ENCODE assay signal across 25 mouse cellular contexts in the genomic region with DNA sequence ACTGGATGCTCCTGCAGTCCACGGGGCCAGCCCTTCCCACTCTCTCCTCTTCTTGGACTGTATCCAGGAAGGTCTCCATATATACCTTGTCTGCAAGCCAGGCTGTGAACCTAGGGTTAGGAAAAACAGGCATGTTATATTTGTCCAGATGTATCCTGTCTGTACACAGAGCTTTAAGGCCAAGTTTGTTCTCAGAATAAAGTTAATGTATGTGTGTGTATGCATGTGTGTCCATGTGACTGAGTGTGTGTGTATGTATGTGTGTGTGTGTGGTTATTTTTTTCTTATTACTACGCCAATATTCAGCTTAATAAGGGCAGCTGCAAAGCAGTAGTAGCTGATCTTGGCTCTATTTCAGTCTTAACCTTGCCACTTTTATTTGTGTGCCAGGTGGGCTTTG.
DNase-seq lines count a peak whose midpoint lies in the region; ATAC-seq and TF ChIP-seq lines count a peak whose summit lies in the region.
"Had no signal": no experiment of that assay in that cellular context is flagged by ENCODE, and none has a peak within 500 bp of the region (broad histone marks: within the 10 kb centered on the region; RNA-seq: fewer than 3 reads in every experiment).

No protein-coding gene starts in this region.

- H3K4me3 ChIP-seq in heart, embryonic 12.5 days = no peak overlapping the region
- H3K4me3 ChIP-seq in intestine, embryonic 16.5 days (ENCODE audit: low read length) = no peak overlapping the region
- H3K4me3 ChIP-seq in intestine, embryonic 15.5 days (replicated peaks) = no peak overlapping the region
- no peak overlapping the region for H3K4me3 ChIP-seq in lung, embryonic 15.5 days
- no peak overlapping the region for H3K4me3 ChIP-seq in limb, embryonic 14.5 days (replicated peaks; ENCODE audit: low read length)
- H3K4me3 ChIP-seq: forebrain, embryonic 10.5 days; forebrain, embryonic 13.5 days; gastrocnemius, adult 2 months; heart, embryonic 10.5 days; hindbrain, embryonic 10.5 days; hindbrain, embryonic 13.5 days had no signal

- WGBS in heart, embryonic 12.5 days = 58% methylated on average over 2 of the region's 2 CpGs
- 43% methylated on average over 2 of the region's 2 CpGs for WGBS in intestine, embryonic 16.5 days
- 36% methylated on average over 2 of the region's 2 CpGs for WGBS in intestine, embryonic 15.5 days
- 32% methylated on average over 2 of the region's 2 CpGs for WGBS in lung, embryonic 15.5 days
- WGBS in limb, embryonic 14.5 days = 25% methylated on average over 2 of the region's 2 CpGs

- no peak overlapping the region for H3K4me2 ChIP-seq in heart, embryonic 12.5 days
- no peak overlapping the region for H3K4me2 ChIP-seq in intestine, embryonic 16.5 days (ENCODE audit: low read depth, low read length)
- no peak overlapping the region for H3K4me2 ChIP-seq in intestine, embryonic 15.5 days (replicated peaks)
- H3K4me2 ChIP-seq in lung, embryonic 15.5 days = no peak overlapping the region
- H3K4me2 ChIP-seq in limb, embryonic 14.5 days (replicated peaks; ENCODE audit: low read depth, low read length, severe bottlenecking) = no peak overlapping the region
- H3K4me2 ChIP-seq: forebrain, embryonic 13.5 days; hindbrain, embryonic 13.5 days had no signal

- no peak overlapping the region for H3K27ac ChIP-seq in heart, embryonic 12.5 days (ENCODE audit: poor library complexity, severe bottlenecking)
- no peak overlapping the region for H3K27ac ChIP-seq in intestine, embryonic 16.5 days (ENCODE audit: low read length)
- no peak overlapping the region for H3K27ac ChIP-seq in intestine, embryonic 15.5 days
- H3K27ac ChIP-seq in lung, embryonic 15.5 days = no peak overlapping the region
- H3K27ac ChIP-seq in limb, embryonic 14.5 days (replicated peaks; ENCODE audit: low read depth, low read length) = no peak overlapping the region
- H3K27ac ChIP-seq: forebrain, embryonic 10.5 days; forebrain, embryonic 13.5 days; gastrocnemius, adult 2 months; heart, embryonic 10.5 days; hindbrain, embryonic 10.5 days; hindbrain, embryonic 13.5 days had no signal

- H3K27me3 ChIP-seq in heart, embryonic 12.5 days (replicated peaks) = no peaks in the 10 kb centered on the region
- no peaks in the 10 kb centered on the region for H3K27me3 ChIP-seq in intestine, embryonic 16.5 days (replicated peaks; ENCODE audit: control insufficient read depth, insufficient read depth, low read length)
- no peaks in the 10 kb centered on the region for H3K27me3 ChIP-seq in intestine, embryonic 15.5 days (replicated peaks)
- H3K27me3 ChIP-seq in lung, embryonic 15.5 days = no peaks in the 10 kb centered on the region
- H3K27me3 ChIP-seq in limb, embryonic 14.5 days (ENCODE audit: control insufficient read depth, insufficient read depth, low read length) = no peaks in the 10 kb centered on the region
- H3K27me3 ChIP-seq: forebrain, embryonic 13.5 days; hindbrain, embryonic 13.5 days had no signal

- no peaks in the 10 kb centered on the region for H3K4me1 ChIP-seq in heart, embryonic 12.5 days (replicated peaks)
- H3K4me1 ChIP-seq in intestine, embryonic 16.5 days (ENCODE audit: control insufficient read depth, insufficient read depth, low read length) = no peaks in the 10 kb centered on the region
- no peaks in the 10 kb centered on the region for H3K4me1 ChIP-seq in intestine, embryonic 15.5 days (replicated peaks)
- H3K4me1 ChIP-seq in lung, embryonic 15.5 days = no peaks in the 10 kb centered on the region
- peaks cover 10% of the 10 kb centered on the region; the same call in 1 of the 2 replicates for H3K4me1 ChIP-seq in limb, embryonic 14.5 days (ENCODE audit: control insufficient read depth, insufficient read depth, low read length)
- H3K4me1 ChIP-seq: forebrain, embryonic 10.5 days; forebrain, embryonic 13.5 days; heart, embryonic 10.5 days; hindbrain, embryonic 10.5 days; hindbrain, embryonic 13.5 days had no signal

- no peaks in the 10 kb centered on the region for H3K36me3 ChIP-seq in heart, embryonic 12.5 days
- H3K36me3 ChIP-seq in intestine, embryonic 16.5 days (ENCODE audit: control insufficient read depth, insufficient read depth, low read length) = no peaks in the 10 kb centered on the region
- H3K36me3 ChIP-seq in intestine, embryonic 15.5 days = no peaks in the 10 kb centered on the region
- no peaks in the 10 kb centered on the region for H3K36me3 ChIP-seq in lung, embryonic 15.5 days
- H3K36me3 ChIP-seq in limb, embryonic 14.5 days (ENCODE audit: control insufficient read depth, insufficient read depth, low read length) = no peaks in the 10 kb centered on the region
- H3K36me3 ChIP-seq: forebrain, embryonic 10.5 days; heart, embryonic 10.5 days; hindbrain, embryonic 10.5 days; hindbrain, embryonic 13.5 days had no signal

- no peak overlapping the region for H3K9ac ChIP-seq in heart, embryonic 12.5 days
- H3K9ac ChIP-seq in intestine, embryonic 16.5 days (ENCODE audit: low read depth, low read length) = no peak overlapping the region
- H3K9ac ChIP-seq in intestine, embryonic 15.5 days = no peak overlapping the region
- no peak overlapping the region for H3K9ac ChIP-seq in lung, embryonic 15.5 days
- no peak overlapping the region for H3K9ac ChIP-seq in limb, embryonic 14.5 days (ENCODE audit: low read depth, low read length, severe bottlenecking)
- H3K9ac ChIP-seq: forebrain, embryonic 13.5 days; hindbrain, embryonic 13.5 days had no signal

- ATAC-seq in heart, embryonic 12.5 days (ENCODE audit: insufficient number of reproducible peaks, low FRiP score) = no peak
- ATAC-seq in intestine, embryonic 16.5 days = 0 out of 2 replicates have a peak, but pooled peaks have one; percentile 28
- ATAC-seq in intestine, embryonic 15.5 days = no peak; the same call in 1 of the 2 replicates
- ATAC-seq in lung, embryonic 15.5 days (ENCODE audit: borderline replicate concordance, extremely low read depth, low FRiP score, low TSS enrichment) = peak; percentile 42; the same call in 1 of the 2 replicates
- ATAC-seq in limb, embryonic 14.5 days (ENCODE audit: low FRiP score, low read depth) = peak; percentile 55; the same call in 1 of the 2 replicates
- ATAC-seq: forebrain, embryonic 13.5 days; forebrain, embryonic 16.5 days; hindbrain, embryonic 16.5 days had no signal

- no peaks in the 10 kb centered on the region for H3K9me3 ChIP-seq in heart, embryonic 12.5 days (replicated peaks)
- no peaks in the 10 kb centered on the region for H3K9me3 ChIP-seq in intestine, embryonic 16.5 days (ENCODE audit: control insufficient read depth, low read length)
- H3K9me3 ChIP-seq in intestine, embryonic 15.5 days = no peaks in the 10 kb centered on the region
- no peaks in the 10 kb centered on the region for H3K9me3 ChIP-seq in lung, embryonic 15.5 days
- H3K9me3 ChIP-seq in limb, embryonic 14.5 days (ENCODE audit: control insufficient read depth, low read length) = no peaks in the 10 kb centered on the region
- H3K9me3 ChIP-seq: forebrain, embryonic 10.5 days; forebrain, embryonic 13.5 days; heart, embryonic 10.5 days; hindbrain, embryonic 10.5 days; hindbrain, embryonic 13.5 days had no signal

- peak; percentile 51 for DNase-seq in heart, adult 11 months
- no peak for DNase-seq in lung, adult 18-20 months
- DNase-seq in limb, embryonic 14.5 days (ENCODE audit: low spot score) = peak; percentile 64
- no peak for DNase-seq in kidney, adult 8-10 months
- DNase-seq: adrenal gland, postnatal 10 days; adrenal gland, postnatal 36 days; cerebellum, adult 18-20 months; cerebellum, adult 9-10 months; cerebellum, postnatal 14 days; gastrocnemius, adult 2 months; gastrocnemius, postnatal 14 days; heart, adult 18-20 months; heart, postnatal 10 days; heart, postnatal 36 days had no signal

- no peak for TF ChIP-seq POLR2A in limb, embryonic 14.5 days (IDR thresholded peaks at IDR 0.05; ENCODE audit: borderline replicate concordance, extremely low read depth, insufficient read depth, insufficient read length)

Comparison
In these comparisons a context has a peak if more than half of its experiments do, and no peak if none do; other contexts are left out.
1. ATAC-seq: peak in intestine, embryonic 16.5 days (single experiment), lung, embryonic 15.5 days (single experiment) and limb, embryonic 14.5 days (single experiment); none in heart, embryonic 12.5 days (single experiment) and intestine, embryonic 15.5 days (single experiment).
2. DNase-seq: peak in heart, adult 11 months (single experiment) and limb, embryonic 14.5 days (single experiment); none in lung, adult 18-20 months (0 of 2) and kidney, adult 8-10 months (0 of 2).